Mouse (Mus musculus): ENCODE results near the gene Ttc39b. TPM values are rescaled to one million over a fixed set of nuclear protein-coding genes. Genes with fewer than 3 reads are reported as not detected.

Gene Ttc39b
- polyA plus RNA-seq, 1 experiment from 2014 or later = 2.1 TPM

GRCm38 (mm10) chr4:83172278-83172677, 151.8 kb downstream of the Ttc39b start:
- H3K27ac ChIP-seq (replicated peaks) = no peak overlapping the region
- H3K9me3 ChIP-seq = no peaks in the 10 kb centered on the region
- no peaks in the 10 kb centered on the region for H3K36me3 ChIP-seq
- ATAC-seq (ENCODE audit: extremely low read depth, insufficient number of reproducible peaks, low FRiP score, low TSS enrichment) = no peak
- H3K27me3 ChIP-seq (replicated peaks) = no peaks in the 10 kb centered on the region
- H3K4me1 ChIP-seq = peaks cover 12% of the 10 kb centered on the region
- H3K9ac ChIP-seq = no peak overlapping the region
- no peak overlapping the region for H3K4me3 ChIP-seq
- WGBS = 61% methylated on average over 3 of the region's 3 CpGs
- H3K4me2 ChIP-seq = no peak overlapping the region

GRCm38 (mm10) chr4:83170741-83171140, 153.3 kb downstream of the Ttc39b start:
- H3K27ac ChIP-seq (replicated peaks) = no peak overlapping the region
- H3K27me3 ChIP-seq (replicated peaks) = no peaks in the 10 kb centered on the region
- ATAC-seq (ENCODE audit: extremely low read depth, insufficient number of reproducible peaks, low FRiP score, low TSS enrichment) = no peak
- no peak overlapping the region for H3K4me2 ChIP-seq
- WGBS = 58% methylated on average over 9 of the region's 9 CpGs
- H3K36me3 ChIP-seq = no peaks in the 10 kb centered on the region
- no peaks in the 10 kb centered on the region for H3K9me3 ChIP-seq
- H3K4me1 ChIP-seq = peaks cover 9% of the 10 kb centered on the region
- H3K9ac ChIP-seq = no peak overlapping the region
- H3K4me3 ChIP-seq = no peak overlapping the region

Other genes with a start within 250 kb of the Ttc39b start
- gene Snapc3, start 93.5 kb upstream of the Ttc39b start, polyA plus RNA-seq (2015; fragmentation: Nextera tagmentation; extraction: Ambion mirVana) = 27.1 and 32.8 TPM in 2 replicates
- gene Psip1, start 162.2 kb upstream of the Ttc39b start, polyA plus RNA-seq (2015; fragmentation: Nextera tagmentation; extraction: Ambion mirVana) = 76.7 and 77.5 TPM in 2 replicates
- 2.3 and 2.6 TPM in 2 replicates for gene Ccdc171, start 201.3 kb upstream of the Ttc39b start, polyA plus RNA-seq (2015; fragmentation: Nextera tagmentation; extraction: Ambion mirVana)

Data from heart, embryonic 13.5 days (tissue).